Mouse (Mus musculus): ENCODE results near the gene Gxylt2.

DNA sequence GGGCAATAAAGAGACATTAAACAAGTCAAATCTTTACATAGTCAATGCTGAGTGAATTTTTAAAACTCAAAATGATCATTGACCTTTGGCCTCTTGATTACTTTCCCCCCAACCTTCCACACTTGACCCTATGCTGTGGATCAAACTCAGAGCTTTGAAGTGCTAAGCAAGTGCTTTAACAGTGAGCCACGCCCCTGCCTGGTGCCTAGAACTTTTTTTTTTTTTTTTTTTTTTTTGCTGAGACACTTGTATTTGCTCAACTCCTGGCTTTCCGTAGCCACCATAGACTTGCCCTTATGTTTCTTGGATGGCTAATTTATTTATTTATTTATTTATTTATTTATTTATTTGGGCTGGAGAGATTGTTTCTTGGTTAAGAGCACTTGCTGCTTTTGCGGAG lies 98.7 kb downstream of the Gxylt2 start:
- TF ChIP-seq CTCF (IDR thresholded peaks at IDR 0.05; ENCODE audit: low read depth, low read length) (no peak), POLR2A (IDR thresholded peaks at IDR 0.05; ENCODE audit: insufficient read depth, low read length) (no peak), EP300 (IDR thresholded peaks at IDR 0.05; ENCODE audit: insufficient read depth, low read depth, low read length) (no peak)
